Mouse (Mus musculus): ENCODE results near the gene Nek6. TPM values are rescaled to one million over a fixed set of nuclear protein-coding genes. Genes with fewer than 3 reads are reported as not detected.

Nek6 gene
- polyA plus RNA-seq, 1 experiment from 2014 or later = 47.6 TPM

GRCm38 (mm10) chr2:38502123-38502522, 9.3 kb upstream of the Nek6 start:
- Histone ChIP-seq H3K4me2 (ENCODE audit: low read depth, low read length) (no peak overlapping the region), H3K9me3 (replicated peaks; ENCODE audit: control insufficient read depth, low read length) (no peaks in the 10 kb centered on the region), H3K9ac (ENCODE audit: low read depth, low read length) (no peak overlapping the region), H3K27me3 (ENCODE audit: control insufficient read depth, insufficient read depth, low read depth, low read length) (no peaks in the 10 kb centered on the region), H3K36me3 (ENCODE audit: control insufficient read depth, insufficient read depth) (no peaks in the 10 kb centered on the region), H3K4me3 (ENCODE audit: low read depth, low read length) (no peak overlapping the region), H3K27ac (ENCODE audit: low read length) (no peak overlapping the region), H3K4me1 (ENCODE audit: control insufficient read depth, low read depth, low read length) (peaks cover 6% of the 10 kb centered on the region)
- ATAC-seq (ENCODE audit: low read depth) = no peak
- 60% methylated on average over 6 of the region's 6 CpGs for WGBS (ENCODE audit: insufficient replicate concordance)

DNA sequence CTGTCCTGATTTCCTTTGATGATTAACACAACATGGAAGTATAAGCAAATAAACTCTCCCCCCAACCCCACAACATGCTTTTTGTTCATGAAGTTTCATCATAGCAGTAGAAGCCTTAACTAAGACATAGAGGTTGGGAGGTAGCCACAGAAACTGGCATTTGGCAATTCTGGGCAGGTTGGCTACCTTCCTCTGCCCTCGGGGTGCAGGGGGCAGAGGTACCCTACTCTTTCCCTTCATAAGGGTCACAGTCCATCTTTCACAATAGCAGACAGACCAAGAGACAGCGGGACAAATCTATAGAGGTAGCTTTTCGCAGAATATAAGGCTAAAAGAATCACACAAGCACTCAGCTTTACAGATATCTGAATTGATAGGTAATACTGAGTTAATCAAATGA, 8.7 kb upstream of the Nek6 start:
- WGBS (ENCODE audit: insufficient replicate concordance) = 54% methylated on average over 3 of the region's 3 CpGs
- no peak overlapping the region for H3K9ac ChIP-seq (ENCODE audit: low read depth, low read length)
- no peaks in the 10 kb centered on the region for H3K36me3 ChIP-seq (ENCODE audit: control insufficient read depth, insufficient read depth)
- H3K27ac ChIP-seq (ENCODE audit: low read length) = no peak overlapping the region
- peaks cover 11% of the 10 kb centered on the region for H3K4me1 ChIP-seq (ENCODE audit: control insufficient read depth, low read depth, low read length)
- H3K4me2 ChIP-seq (ENCODE audit: low read depth, low read length) = no peak overlapping the region
- H3K27me3 ChIP-seq (ENCODE audit: control insufficient read depth, insufficient read depth, low read depth, low read length) = no peaks in the 10 kb centered on the region
- peak; percentile 54; the same call in 1 of the 2 replicates for ATAC-seq (ENCODE audit: low read depth)
- no peaks in the 10 kb centered on the region for H3K9me3 ChIP-seq (replicated peaks; ENCODE audit: control insufficient read depth, low read length)
- H3K4me3 ChIP-seq (ENCODE audit: low read depth, low read length) = no peak overlapping the region

GRCm38 (mm10) chr2:38504311-38504710, 7.1 kb upstream of the Nek6 start:
- peaks cover 11% of the 10 kb centered on the region for H3K4me1 ChIP-seq (ENCODE audit: control insufficient read depth, low read depth, low read length)
- H3K9ac ChIP-seq (ENCODE audit: low read depth, low read length) = no peak overlapping the region
- WGBS (ENCODE audit: insufficient replicate concordance) = 71% methylated on average over 6 of the region's 6 CpGs
- no peak overlapping the region for H3K4me3 ChIP-seq (ENCODE audit: low read depth, low read length)
- no peaks in the 10 kb centered on the region for H3K27me3 ChIP-seq (ENCODE audit: control insufficient read depth, insufficient read depth, low read depth, low read length)
- no peak overlapping the region for H3K27ac ChIP-seq (ENCODE audit: low read length)
- H3K4me2 ChIP-seq (ENCODE audit: low read depth, low read length) = no peak overlapping the region
- H3K9me3 ChIP-seq (replicated peaks; ENCODE audit: control insufficient read depth, low read length) = no peaks in the 10 kb centered on the region
- no peaks in the 10 kb centered on the region for H3K36me3 ChIP-seq (ENCODE audit: control insufficient read depth, insufficient read depth)
- no peak for ATAC-seq (ENCODE audit: low read depth)

DNA sequence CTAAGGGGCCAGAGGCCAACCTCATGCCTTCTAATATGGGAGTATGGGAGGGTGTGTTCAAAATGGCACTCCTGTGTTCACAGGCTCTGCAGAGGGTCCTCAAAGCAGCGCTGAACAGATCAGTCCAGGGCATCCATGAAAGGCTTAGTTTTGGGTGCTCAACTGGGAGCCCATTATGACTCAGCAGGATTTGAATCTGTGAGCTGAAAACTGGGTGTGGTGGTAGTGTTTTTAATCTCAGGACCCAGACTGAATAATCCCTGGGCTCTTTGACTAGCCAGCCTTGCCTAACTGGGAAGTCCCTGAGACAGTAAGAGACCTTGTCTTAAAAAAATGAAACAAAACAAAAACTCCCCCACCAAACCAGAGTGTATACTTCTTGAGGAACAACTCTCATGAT, 4.3 kb upstream of the Nek6 start:
- peaks cover 11% of the 10 kb centered on the region for H3K27me3 ChIP-seq (ENCODE audit: control insufficient read depth, insufficient read depth, low read depth, low read length)
- WGBS (ENCODE audit: insufficient replicate concordance) = 66% methylated on average over 1 of the region's 1 CpGs

DNA sequence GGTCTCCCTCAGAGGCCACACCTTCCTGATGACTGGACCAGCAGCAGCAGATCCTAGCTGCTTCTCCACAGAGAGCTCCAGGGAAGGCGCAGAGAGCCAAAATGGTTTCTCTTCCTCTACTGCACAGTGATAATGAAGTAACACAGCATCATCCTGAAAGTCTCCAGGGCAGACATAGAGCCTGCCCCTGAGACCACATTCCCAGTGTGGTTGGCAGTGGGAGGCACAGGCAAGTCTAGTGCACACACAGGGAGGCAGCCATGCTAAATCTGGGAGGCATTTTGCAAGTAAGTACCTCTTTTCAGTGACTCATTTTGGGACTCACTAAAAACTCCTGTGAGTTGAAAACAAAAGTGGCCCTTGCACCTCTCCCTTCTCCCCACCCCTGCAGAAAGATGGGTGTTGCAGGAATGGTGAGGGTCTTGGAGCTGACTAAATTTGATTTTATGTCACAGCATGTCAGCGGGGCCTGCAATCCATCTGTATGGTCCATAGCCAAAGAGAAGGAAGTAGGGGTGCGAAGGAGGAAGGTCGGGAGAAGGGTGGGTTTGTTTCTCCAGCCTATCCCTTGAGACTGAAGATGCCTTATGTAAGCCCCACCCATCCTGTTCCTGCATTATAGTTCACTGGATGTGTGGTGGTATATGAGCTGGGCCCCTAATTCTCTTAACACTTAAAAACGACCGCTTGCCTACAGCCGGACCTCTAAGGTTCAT, 2.3 kb upstream of the Nek6 start:
- WGBS (ENCODE audit: insufficient replicate concordance) = 67% methylated on average over 7 of the region's 7 CpGs
- H3K4me1 ChIP-seq (ENCODE audit: control insufficient read depth, low read depth, low read length) = peaks cover 19% of the 10 kb centered on the region
- no peak overlapping the region for H3K4me2 ChIP-seq (ENCODE audit: low read depth, low read length)
- H3K9ac ChIP-seq (ENCODE audit: low read depth, low read length) = no peak overlapping the region
- H3K4me3 ChIP-seq (ENCODE audit: low read depth, low read length) = no peak overlapping the region
- no peaks in the 10 kb centered on the region for H3K9me3 ChIP-seq (replicated peaks; ENCODE audit: control insufficient read depth, low read length)
- peaks cover 21% of the 10 kb centered on the region for H3K27me3 ChIP-seq (ENCODE audit: control insufficient read depth, insufficient read depth, low read depth, low read length)
- no peak overlapping the region for H3K27ac ChIP-seq (ENCODE audit: low read length)
- no peak for ATAC-seq (ENCODE audit: low read depth)
- no peaks in the 10 kb centered on the region for H3K36me3 ChIP-seq (ENCODE audit: control insufficient read depth, insufficient read depth)

More for the DNA sequence above, 4.3 kb upstream of the Nek6 start:
- Histone ChIP-seq H3K4me3 (ENCODE audit: low read depth, low read length) (no peak overlapping the region), H3K4me1 (ENCODE audit: control insufficient read depth, low read depth, low read length) (peaks cover 18% of the 10 kb centered on the region), H3K4me2 (ENCODE audit: low read depth, low read length) (0 out of 2 replicates have a peak overlapping the region, but pooled peaks have one; percentile 15), H3K27ac (ENCODE audit: low read length) (no peak overlapping the region), H3K36me3 (ENCODE audit: control insufficient read depth, insufficient read depth) (no peaks in the 10 kb centered on the region), H3K9ac (ENCODE audit: low read depth, low read length) (no peak overlapping the region), H3K9me3 (replicated peaks; ENCODE audit: control insufficient read depth, low read length) (no peaks in the 10 kb centered on the region)
- ATAC-seq (ENCODE audit: low read depth) = peak; percentile 42

- Histone ChIP-seq H3K27ac (ENCODE audit: low read length) (no peak overlapping the region), H3K4me1 (ENCODE audit: control insufficient read depth, low read depth, low read length) (peaks cover 26% of the 10 kb centered on the region), H3K36me3 (ENCODE audit: control insufficient read depth, insufficient read depth) (no peaks in the 10 kb centered on the region), H3K27me3 (ENCODE audit: control insufficient read depth, insufficient read depth, low read depth, low read length) (peaks cover 21% of the 10 kb centered on the region), H3K4me3 (ENCODE audit: low read depth, low read length) (no peak overlapping the region), H3K9me3 (replicated peaks; ENCODE audit: control insufficient read depth, low read length) (no peaks in the 10 kb centered on the region), H3K9ac (ENCODE audit: low read depth, low read length) (no peak overlapping the region), H3K4me2 (ENCODE audit: low read depth, low read length) (no peak overlapping the region)
- no peak for ATAC-seq (ENCODE audit: low read depth)
- 74% methylated on average over 1 of the region's 1 CpGs for WGBS (ENCODE audit: insufficient replicate concordance)
These were observed 1.3 kb upstream of the Nek6 start for GRCm38 (mm10) chr2:38510120-38510519.

GRCm38 (mm10) chr2:38512308-38513182, 1.1 kb downstream of the Nek6 start:
- H3K9ac ChIP-seq (ENCODE audit: low read depth, low read length) = peak overlapping the region; percentile 75
- ATAC-seq (ENCODE audit: low read depth) = peak; percentile 30; the same call in 1 of the 2 replicates
- H3K9me3 ChIP-seq (replicated peaks; ENCODE audit: control insufficient read depth, low read length) = no peaks in the 10 kb centered on the region
- peaks cover 21% of the 10 kb centered on the region for H3K27me3 ChIP-seq (ENCODE audit: control insufficient read depth, insufficient read depth, low read depth, low read length)
- no peaks in the 10 kb centered on the region for H3K36me3 ChIP-seq (ENCODE audit: control insufficient read depth, insufficient read depth)
- peak overlapping the region; percentile 75 for H3K4me2 ChIP-seq (ENCODE audit: low read depth, low read length)
- H3K27ac ChIP-seq (ENCODE audit: low read length) = peak overlapping the region; percentile 50
- peaks cover 24% of the 10 kb centered on the region for H3K4me1 ChIP-seq (ENCODE audit: control insufficient read depth, low read depth, low read length)
- WGBS (ENCODE audit: insufficient replicate concordance) = 27% methylated on average over 16 of the region's 16 CpGs
- peak overlapping the region; percentile 70 for H3K4me3 ChIP-seq (ENCODE audit: low read depth, low read length)

DNA sequence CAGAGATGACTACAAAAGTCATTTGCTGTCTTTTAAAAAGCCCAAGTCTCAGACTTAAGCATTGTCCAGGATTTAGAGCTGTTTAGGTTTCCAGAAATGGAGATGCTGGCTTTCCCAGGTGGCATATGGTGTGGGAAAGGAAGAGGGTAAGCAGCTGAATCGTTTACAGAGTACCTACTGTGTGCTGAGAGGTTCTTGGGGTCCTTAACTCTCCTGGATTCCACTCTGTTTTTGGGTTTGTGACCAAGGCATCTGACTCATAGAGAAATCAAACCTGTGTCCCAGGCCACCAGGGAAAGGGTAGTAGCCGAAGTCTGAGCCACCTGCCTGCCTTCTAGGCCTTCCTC, 1.7 kb downstream of the Nek6 start:
- Histone ChIP-seq H3K4me3 (ENCODE audit: low read depth, low read length) (peak overlapping the region; percentile 70), H3K9me3 (replicated peaks; ENCODE audit: control insufficient read depth, low read length) (no peaks in the 10 kb centered on the region), H3K36me3 (ENCODE audit: control insufficient read depth, insufficient read depth) (no peaks in the 10 kb centered on the region), H3K9ac (ENCODE audit: low read depth, low read length) (0 out of 2 replicates have a peak overlapping the region, but pooled peaks have one; percentile 8), H3K27ac (ENCODE audit: low read length) (peak overlapping the region; percentile 50), H3K4me1 (ENCODE audit: control insufficient read depth, low read depth, low read length) (peaks cover 23% of the 10 kb centered on the region), H3K4me2 (ENCODE audit: low read depth, low read length) (peak overlapping the region; percentile 75), H3K27me3 (ENCODE audit: control insufficient read depth, insufficient read depth, low read depth, low read length) (peaks cover 21% of the 10 kb centered on the region)
- WGBS (ENCODE audit: insufficient replicate concordance) = 57% methylated on average over 2 of the region's 2 CpGs
- no peak for ATAC-seq (ENCODE audit: low read depth)

DNA sequence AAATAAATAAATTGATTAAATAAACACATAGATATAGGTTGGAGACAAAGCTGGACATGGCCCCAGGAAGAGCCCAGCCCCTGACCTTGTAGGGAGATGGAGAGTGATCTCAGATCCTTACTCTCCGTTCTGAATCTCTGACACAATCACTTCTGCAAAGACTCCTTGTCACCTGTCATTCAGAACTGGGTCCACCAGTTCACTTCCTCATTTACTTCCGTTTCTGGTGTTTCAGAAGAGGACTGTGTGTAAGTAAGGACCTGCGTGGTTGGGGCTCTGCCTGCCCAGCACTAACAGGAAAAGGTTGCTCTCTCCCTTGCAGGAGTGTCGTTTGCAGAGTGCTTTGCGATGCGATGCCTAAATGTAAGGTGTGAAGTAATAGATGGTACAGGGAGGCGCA, 3.0 kb downstream of the Nek6 start:
- Histone ChIP-seq H3K27me3 (ENCODE audit: control insufficient read depth, insufficient read depth, low read depth, low read length) (peaks cover 21% of the 10 kb centered on the region), H3K4me1 (ENCODE audit: control insufficient read depth, low read depth, low read length) (peaks cover 33% of the 10 kb centered on the region), H3K9me3 (replicated peaks; ENCODE audit: control insufficient read depth, low read length) (no peaks in the 10 kb centered on the region), H3K4me2 (ENCODE audit: low read depth, low read length) (no peak overlapping the region), H3K27ac (ENCODE audit: low read length) (no peak overlapping the region), H3K36me3 (ENCODE audit: control insufficient read depth, insufficient read depth) (no peaks in the 10 kb centered on the region), H3K9ac (ENCODE audit: low read depth, low read length) (no peak overlapping the region), H3K4me3 (ENCODE audit: low read depth, low read length) (no peak overlapping the region)
- ATAC-seq (ENCODE audit: low read depth) = no peak
- 26% methylated on average over 7 of the region's 7 CpGs for WGBS (ENCODE audit: insufficient replicate concordance)
